Mouse (Mus musculus): ENCODE results near the gene Tusc1.

The Tusc1 gene

GRCm38 (mm10) chr4:93335118-93336003 is at the start of gene Tusc1:
Tusc1 (minus strand) TSS chr4:93335511.
- DNase-seq: peak; percentile 83 to 88

GRCm38 (mm10) chr4:93352930-93353329 is 17.6 kb upstream of the Tusc1 start:
- DNase-seq: no peak

GRCm38 (mm10) chr4:93344357-93344756 is 9.0 kb upstream of the Tusc1 start:
- DNase-seq: no peak

GRCm38 (mm10) chr4:93341568-93341967 is 6.3 kb upstream of the Tusc1 start:
- DNase-seq: no peak

- no peak for DNase-seq
These were observed 2.7 kb upstream of the Tusc1 start for GRCm38 (mm10) chr4:93337977-93338376.

DNA sequence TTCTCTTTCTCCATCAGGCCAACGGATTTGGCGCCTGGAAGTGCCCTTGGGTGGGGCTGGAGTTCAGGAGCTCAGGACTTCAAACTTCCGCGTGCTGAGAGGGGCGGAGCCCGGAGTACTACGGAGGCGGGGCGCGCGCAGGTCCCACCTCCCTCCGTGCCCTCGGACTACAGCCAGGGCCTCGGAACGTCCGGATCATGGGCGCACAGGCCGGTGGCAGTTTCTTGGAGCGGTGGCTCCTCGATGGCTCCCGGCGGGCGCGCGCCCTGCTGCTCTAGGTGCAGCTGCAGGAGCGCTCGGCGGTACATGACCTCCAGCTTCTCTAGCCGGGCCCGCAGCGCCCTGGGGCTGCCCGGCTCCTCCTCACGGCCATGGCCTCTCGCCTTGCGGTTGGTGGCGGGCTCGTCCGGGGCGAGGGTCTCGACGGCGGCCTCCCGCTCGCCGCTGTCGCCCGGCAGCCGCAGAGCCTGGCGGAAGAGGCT is 634 bp downstream of the Tusc1 start:
- peak; percentile 88 to 92 for DNase-seq

- DNase-seq: no peak
These were observed 27.8 kb downstream of the Tusc1 start for GRCm38 (mm10) chr4:93307486-93307885.

DNA sequence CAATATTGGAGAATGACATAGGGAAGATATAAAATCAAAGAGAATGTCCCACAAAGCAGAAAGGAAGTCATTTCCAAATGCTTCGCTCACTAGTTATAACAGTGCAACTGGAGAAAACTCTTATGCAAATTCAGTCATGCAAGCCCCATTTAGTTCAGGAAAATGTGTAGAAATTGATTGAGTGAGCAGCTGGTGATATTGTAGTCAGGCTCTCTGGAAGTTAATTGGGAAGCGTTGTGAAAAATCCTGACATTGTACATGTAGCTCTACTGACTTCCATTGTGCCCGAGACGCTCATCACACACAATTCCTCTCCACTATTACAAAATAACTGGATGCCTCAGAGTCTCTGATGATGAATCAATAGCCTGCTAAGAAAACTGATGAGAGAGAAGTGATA is 49.2 kb downstream of the Tusc1 start:
- DNase-seq: no peak
